Mouse (Mus musculus): Measurements from ENCODE around the gene Lysmd3. TPM values are rescaled to one million over a fixed set of nuclear protein-coding genes. Genes with fewer than 3 reads are reported as not detected.
"Not testable (repeated sequence)": the region's sequence is repeated elsewhere in the genome, so short reads cannot be mapped to it uniquely, and the experiment has no call there.

Gene Lysmd3
- 20.7 and 22.0 TPM in 2 replicates for polyA plus RNA-seq (2015; fragmentation: Nextera tagmentation; extraction: Ambion mirVana)

DNA sequence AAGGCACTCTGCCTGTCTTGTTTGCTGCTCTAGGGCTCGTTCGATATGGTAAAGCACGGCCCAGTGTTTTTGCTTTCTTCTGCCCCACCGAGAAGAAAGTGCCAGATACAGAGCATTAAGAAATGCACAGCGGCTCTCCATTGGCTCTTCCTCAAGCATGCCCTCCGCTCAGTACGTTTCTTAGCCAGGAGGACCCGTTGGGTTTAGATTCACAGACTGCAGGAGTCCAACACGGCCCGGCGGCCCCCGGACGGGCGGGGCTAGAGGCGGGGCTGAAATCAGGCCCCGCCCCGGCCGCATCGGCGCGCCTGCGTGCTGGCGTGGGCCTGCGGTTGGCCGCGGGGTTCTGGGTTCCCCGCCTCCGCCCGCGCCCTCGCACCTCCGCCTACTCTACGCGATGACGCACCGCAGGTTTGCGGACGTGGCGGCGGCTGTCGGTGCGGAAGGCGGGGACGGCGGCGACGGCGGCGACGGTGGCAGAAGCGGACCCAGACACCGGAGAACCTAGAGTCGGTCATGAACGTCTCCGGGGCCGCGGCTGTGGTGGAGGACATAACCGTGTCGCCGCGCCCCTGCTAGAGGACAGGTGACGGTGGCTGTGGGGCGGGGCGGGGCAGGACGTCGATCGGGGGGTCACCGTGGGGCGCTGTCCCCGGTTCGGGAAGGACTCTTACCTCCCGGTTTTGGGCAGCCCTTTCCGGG is at the start of gene Lysmd3:
TSS of gene Lysmd3 (plus strand) at position 313 of the 702 bp plus-strand sequence.
- Histone ChIP-seq H3K4me2 (peak within 1 kb of the TSS; percentile 79), H3K36me3 (ENCODE audit: poor library complexity, severe bottlenecking) (no peaks in the 10 kb centered on the region), H3K27me3 (no peaks in the 10 kb centered on the region), H3K27ac (peak within 1 kb of the TSS; percentile 75), H3K9ac (peak within 1 kb of the TSS; percentile 87), H3K4me1 (peaks cover 20% of the 10 kb centered on the region), H3K4me3 (peak within 1 kb of the TSS; percentile 76), H3K9me3 (replicated peaks) (no peaks in the 10 kb centered on the region)
- WGBS = under 1% methylated on average over 70 of the region's 73 CpGs
- ATAC-seq = peak; percentile 99

DNA sequence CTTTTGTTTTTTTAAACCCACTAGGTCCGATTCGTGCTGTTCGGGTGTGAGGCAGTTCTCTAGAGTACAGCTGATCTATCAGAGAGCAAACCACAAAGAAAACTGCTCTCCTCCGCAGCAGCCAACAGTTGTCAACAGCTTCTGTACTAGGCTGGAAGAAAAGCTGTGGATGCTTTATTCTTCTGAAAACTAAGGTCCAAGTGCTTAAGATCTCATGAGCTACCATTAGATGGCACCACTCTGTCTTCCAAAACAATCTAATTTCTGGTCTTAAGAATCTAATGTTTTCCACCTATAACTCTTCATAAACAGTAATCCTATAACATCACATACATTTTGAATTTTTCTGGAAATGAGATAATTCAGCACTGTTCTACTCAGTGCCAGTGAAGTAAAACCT is 47.1 kb upstream of the Lysmd3 start:
- Histone ChIP-seq H3K9me3 (replicated peaks) (peaks cover 5% of the 10 kb centered on the region; the same call in 1 of the 2 replicates), H3K27me3 (no peaks in the 10 kb centered on the region), H3K4me1 (no peaks in the 10 kb centered on the region), H3K4me3 (no peak overlapping the region), H3K27ac (no peak overlapping the region), H3K9ac (no peak overlapping the region), H3K36me3 (ENCODE audit: poor library complexity, severe bottlenecking) (peaks cover 20% of the 10 kb centered on the region), H3K4me2 (no peak overlapping the region)
- ATAC-seq = no peak
- WGBS = 94% methylated on average over 4 of the region's 4 CpGs

DNA sequence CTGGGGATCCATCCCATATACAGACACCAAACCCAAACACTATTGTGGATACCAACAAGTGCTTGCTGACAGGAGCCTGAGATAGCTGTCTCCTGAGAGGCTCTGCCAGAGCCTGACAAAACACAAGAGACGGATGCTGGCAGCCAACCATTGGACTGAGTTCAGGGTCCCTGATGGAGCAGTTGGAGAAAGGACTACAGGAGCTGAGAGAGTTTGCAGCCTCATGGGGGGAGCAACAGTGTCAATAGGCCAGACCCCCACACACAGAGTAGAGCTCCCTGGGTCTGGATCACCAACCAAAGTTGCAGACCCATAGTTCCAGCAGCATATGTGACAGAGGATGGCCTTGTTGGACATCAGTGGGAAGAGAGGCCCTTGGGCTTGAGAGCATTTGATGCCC is 29.6 kb upstream of the Lysmd3 start:
- H3K4me3 ChIP-seq; H3K9me3 ChIP-seq (replicated peaks); ATAC-seq; H3K27me3 ChIP-seq; H3K36me3 ChIP-seq (ENCODE audit: poor library complexity, severe bottlenecking); H3K9ac ChIP-seq: not testable (repeated sequence)
- 42% methylated on average over 1 of the region's 1 CpGs for WGBS
- peaks cover 50% of the 10 kb centered on the region for H3K4me1 ChIP-seq
- H3K4me2 ChIP-seq = peak overlapping the region; percentile 41
- peak overlapping the region; percentile 84 for H3K27ac ChIP-seq

DNA sequence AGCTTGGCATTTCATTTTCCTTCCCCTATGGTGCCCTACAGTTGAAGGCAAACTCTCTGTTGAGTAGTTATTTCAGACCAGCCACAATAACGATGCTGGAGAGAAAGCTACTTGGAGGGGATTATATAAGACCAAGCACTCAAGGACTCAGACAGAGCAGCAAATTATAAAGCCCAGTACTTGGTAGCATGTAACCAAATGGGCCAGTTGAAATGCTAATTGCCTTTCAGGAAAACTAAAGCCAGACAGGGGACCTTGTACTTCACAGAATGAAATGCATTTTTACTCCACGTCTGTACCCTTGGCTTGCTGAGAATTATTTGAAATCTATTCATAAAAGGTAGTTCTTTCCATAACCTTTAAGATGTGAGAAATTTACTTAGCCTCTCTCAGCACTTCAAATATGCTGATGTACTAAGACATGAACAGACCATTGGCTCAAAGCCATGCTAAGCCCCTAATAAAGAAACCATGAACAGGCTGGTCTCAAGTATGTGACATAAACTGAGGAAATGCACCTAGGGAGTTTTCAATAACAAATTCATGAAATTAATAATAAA is 28.8 kb upstream of the Lysmd3 start:
- H3K36me3 ChIP-seq (ENCODE audit: poor library complexity, severe bottlenecking) = no peaks in the 10 kb centered on the region
- ATAC-seq = peak; percentile 48
- H3K9ac ChIP-seq = no peak overlapping the region
- H3K27ac ChIP-seq = peak overlapping the region; percentile 84
- no peak overlapping the region for H3K4me3 ChIP-seq
- H3K4me2 ChIP-seq = 0 out of 2 replicates have a peak overlapping the region, but pooled peaks have one; percentile 10
- peaks cover 55% of the 10 kb centered on the region for H3K4me1 ChIP-seq
- no peaks in the 10 kb centered on the region for H3K9me3 ChIP-seq (replicated peaks)
- H3K27me3 ChIP-seq = no peaks in the 10 kb centered on the region
- WGBS = 4% methylated on average over 2 of the region's 2 CpGs

DNA sequence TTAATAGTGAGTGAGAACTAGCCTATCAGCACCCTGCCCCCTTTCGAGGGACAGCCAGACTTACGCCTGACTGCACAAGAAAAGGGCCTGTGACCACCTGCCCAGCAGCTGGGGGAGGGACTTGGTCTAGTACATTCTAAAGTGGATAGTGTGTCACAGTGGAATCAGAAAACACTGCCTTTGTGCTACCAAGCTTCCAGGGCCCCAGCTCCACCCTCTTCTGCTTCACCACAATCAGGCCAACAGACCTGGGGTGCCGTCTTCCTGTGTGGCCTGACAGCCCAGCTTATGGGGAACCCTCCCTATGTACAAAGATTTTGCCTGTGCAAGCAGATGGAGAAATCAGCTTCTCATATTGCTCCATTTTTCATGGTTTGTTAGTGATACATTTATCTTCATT is 28.1 kb upstream of the Lysmd3 start:
- no peaks in the 10 kb centered on the region for H3K36me3 ChIP-seq (ENCODE audit: poor library complexity, severe bottlenecking)
- 6% methylated on average over 3 of the region's 3 CpGs for WGBS
- H3K27ac ChIP-seq = peak overlapping the region; percentile 84
- peaks cover 55% of the 10 kb centered on the region for H3K4me1 ChIP-seq
- H3K9me3 ChIP-seq (replicated peaks) = no peaks in the 10 kb centered on the region
- ATAC-seq = peak; percentile 67
- peak overlapping the region; percentile 57 for H3K4me2 ChIP-seq
- no peak overlapping the region for H3K4me3 ChIP-seq
- H3K9ac ChIP-seq = no peak overlapping the region
- no peaks in the 10 kb centered on the region for H3K27me3 ChIP-seq

DNA sequence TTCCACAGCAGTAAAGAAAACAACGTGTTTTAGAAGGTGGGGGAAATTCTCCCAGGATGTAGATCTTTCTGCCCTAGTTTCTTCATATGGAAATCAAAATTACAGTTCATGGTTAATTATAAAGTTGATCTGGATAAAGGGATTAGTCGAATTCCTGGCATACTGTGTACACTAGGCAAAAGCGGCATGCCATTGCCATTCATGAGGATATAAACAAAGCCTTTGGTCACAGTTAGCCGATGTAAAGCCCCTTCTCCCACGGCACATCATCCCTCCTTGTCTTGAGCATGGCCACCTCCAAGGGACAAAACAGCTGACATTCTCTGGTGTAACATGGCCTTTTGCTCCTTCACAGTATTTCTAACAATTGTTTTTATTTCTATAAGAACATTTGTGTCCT is 26.9 kb upstream of the Lysmd3 start:
- H3K27ac ChIP-seq = no peak overlapping the region; the same call in 1 of the 2 replicates
- H3K36me3 ChIP-seq (ENCODE audit: poor library complexity, severe bottlenecking) = no peaks in the 10 kb centered on the region
- H3K4me2 ChIP-seq = peak overlapping the region; percentile 57
- H3K27me3 ChIP-seq = no peaks in the 10 kb centered on the region
- H3K4me1 ChIP-seq = peaks cover 55% of the 10 kb centered on the region
- H3K9ac ChIP-seq = no peak overlapping the region
- peak overlapping the region; percentile 36 for H3K4me3 ChIP-seq
- H3K9me3 ChIP-seq (replicated peaks) = no peaks in the 10 kb centered on the region
- 3% methylated on average over 5 of the region's 5 CpGs for WGBS
- ATAC-seq = no peak

DNA sequence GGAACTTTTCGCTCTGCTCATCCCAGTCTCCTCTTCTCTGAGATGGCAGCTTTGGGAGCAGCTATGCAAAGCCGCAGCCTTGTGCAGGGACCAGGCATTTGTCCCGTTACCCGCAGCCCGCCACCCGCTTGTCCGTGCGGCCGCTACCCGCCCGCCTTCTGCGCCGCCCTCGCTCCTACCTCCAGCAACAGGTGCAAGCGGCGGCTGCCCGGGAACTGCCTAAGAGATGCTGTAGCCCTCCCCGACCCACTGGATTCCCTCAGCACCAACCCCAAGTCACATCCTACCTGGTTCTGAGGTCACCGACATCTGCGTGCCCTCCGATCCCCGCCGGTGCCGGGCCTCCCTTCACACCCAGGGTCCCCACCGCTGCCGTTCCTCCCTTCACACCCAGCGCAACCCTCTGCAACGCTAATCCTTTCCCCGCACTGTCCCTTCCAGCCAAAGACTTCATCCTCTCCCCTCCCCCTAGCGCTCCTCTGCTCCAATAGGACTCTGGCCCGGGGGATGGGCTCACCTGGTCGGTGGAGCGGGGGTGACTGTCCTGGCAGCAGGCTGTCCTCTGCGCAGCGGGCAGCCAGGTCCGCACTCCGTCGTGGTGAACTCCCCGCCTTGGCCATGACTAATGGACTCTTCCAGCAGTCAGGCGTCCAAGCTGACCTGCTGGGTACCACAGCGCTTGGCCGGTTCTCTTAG is 24.6 kb upstream of the Lysmd3 start, which contains the start of gene Adgrv1:
TSS of gene Adgrv1 (minus strand) at position 435 of the 696 bp plus-strand sequence.
- Histone ChIP-seq H3K4me1 (peaks cover 41% of the 10 kb centered on the region), H3K9ac (peak within 1 kb of the TSS; percentile 82), H3K27ac (peak within 1 kb of the TSS; percentile 63), H3K9me3 (replicated peaks) (no peaks in the 10 kb centered on the region), H3K27me3 (no peaks in the 10 kb centered on the region), H3K4me2 (peak within 1 kb of the TSS; percentile 86), H3K4me3 (peak within 1 kb of the TSS; percentile 68), H3K36me3 (ENCODE audit: poor library complexity, severe bottlenecking) (no peaks in the 10 kb centered on the region)
- peak; percentile 96 for ATAC-seq
- under 1% methylated on average over 42 of the region's 42 CpGs for WGBS

DNA sequence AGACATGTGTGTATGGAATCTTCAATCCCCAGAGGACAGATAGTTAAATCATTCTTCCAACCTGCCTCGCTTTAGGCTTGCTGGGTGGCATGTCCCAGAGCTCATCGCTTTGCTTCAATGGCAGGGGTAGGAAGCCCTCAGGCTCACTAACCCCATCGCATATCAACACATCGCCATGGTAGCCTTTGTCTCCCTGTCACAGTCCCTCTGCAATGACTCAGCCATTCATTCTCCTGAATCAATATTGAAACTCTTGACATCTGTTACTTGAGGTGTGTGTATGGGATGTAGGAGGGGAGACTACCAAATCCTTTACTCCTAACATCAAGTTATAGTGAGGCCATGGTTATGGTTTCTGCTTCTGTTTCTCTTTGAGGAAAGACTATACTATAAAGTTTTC is 17.8 kb upstream of the Lysmd3 start:
- 4% methylated on average over 4 of the region's 4 CpGs for WGBS
- H3K27ac ChIP-seq = no peak overlapping the region
- no peaks in the 10 kb centered on the region for H3K36me3 ChIP-seq (ENCODE audit: poor library complexity, severe bottlenecking)

DNA sequence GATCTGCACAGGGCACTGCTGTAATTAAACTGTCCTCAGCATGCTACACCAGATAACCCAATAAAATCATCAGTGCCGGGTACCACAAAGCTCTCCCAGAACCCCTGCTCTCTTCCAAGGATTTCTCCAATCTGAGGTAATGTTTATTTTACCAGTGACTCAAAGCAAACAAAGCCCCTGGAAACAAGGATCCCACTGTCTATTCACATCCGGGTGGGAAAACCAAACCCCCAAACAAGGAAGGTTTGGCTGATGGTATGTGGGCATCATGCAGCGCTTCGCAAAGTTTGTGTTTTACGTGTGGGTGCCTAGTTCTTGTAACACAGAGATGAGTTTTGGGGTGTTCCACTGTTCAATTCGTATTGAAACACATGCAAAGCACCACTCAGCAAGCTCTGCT is 16.6 kb upstream of the Lysmd3 start:
- no peak overlapping the region for H3K4me3 ChIP-seq
- no peaks in the 10 kb centered on the region for H3K36me3 ChIP-seq (ENCODE audit: poor library complexity, severe bottlenecking)
- H3K27me3 ChIP-seq = no peaks in the 10 kb centered on the region
- peaks cover 30% of the 10 kb centered on the region for H3K4me1 ChIP-seq
- H3K4me2 ChIP-seq = peak overlapping the region; percentile 51
- 26% methylated on average over 6 of the region's 6 CpGs for WGBS
- peak overlapping the region; percentile 75 for H3K27ac ChIP-seq
- H3K9me3 ChIP-seq (replicated peaks) = no peaks in the 10 kb centered on the region
- H3K9ac ChIP-seq = no peak overlapping the region
- ATAC-seq = peak; percentile 36

More for the DNA sequence above, 17.8 kb upstream of the Lysmd3 start:
- H3K4me3 ChIP-seq = no peak overlapping the region
- peaks cover 30% of the 10 kb centered on the region for H3K4me1 ChIP-seq
- no peaks in the 10 kb centered on the region for H3K9me3 ChIP-seq (replicated peaks)
- H3K4me2 ChIP-seq = no peak overlapping the region
- peak; percentile 66; the same call in 1 of the 2 replicates for ATAC-seq
- no peaks in the 10 kb centered on the region for H3K27me3 ChIP-seq
- no peak overlapping the region for H3K9ac ChIP-seq

DNA sequence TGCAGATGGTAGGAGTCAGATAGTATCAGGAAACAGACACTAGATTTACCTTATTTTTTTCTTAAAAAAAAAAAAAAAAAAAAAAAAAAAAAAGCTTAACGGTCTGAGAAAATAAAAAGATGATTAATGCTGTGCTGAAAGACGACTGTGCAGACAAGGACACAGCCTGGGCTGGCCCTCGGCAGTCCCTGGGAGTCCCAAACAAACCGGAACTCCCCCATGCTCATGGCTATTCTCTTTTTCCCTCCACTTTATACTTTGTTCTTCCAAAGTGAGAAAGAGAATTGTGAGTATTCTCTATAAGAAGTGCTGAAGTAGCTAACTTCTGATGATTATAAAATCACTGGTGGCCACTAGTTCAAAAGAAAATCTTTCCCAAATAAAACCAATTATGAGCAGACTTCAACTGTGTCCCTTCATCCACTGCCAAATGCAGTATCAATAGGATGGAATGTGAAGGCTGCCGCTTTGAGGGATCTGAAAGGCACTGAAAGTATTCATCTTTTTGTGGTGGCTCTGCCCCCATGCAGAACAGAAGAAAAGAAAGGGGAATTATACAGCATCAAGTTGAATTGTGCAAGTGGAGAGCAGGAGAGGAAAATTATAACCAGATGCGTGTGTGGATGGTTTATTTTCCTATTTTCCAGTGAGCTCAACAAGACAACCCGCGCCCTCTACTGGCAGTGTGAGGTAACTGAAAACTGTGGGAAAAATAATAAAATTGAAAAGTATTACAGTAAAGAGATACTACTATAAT is 16.0 kb upstream of the Lysmd3 start:
- Histone ChIP-seq H3K27me3 (no peaks in the 10 kb centered on the region), H3K27ac (peak overlapping the region; percentile 75), H3K36me3 (ENCODE audit: poor library complexity, severe bottlenecking) (no peaks in the 10 kb centered on the region), H3K4me1 (peaks cover 30% of the 10 kb centered on the region), H3K4me3 (0 out of 2 replicates have a peak overlapping the region, but pooled peaks have one; percentile 18), H3K9me3 (replicated peaks) (no peaks in the 10 kb centered on the region), H3K4me2 (peak overlapping the region; percentile 51), H3K9ac (no peak overlapping the region)
- peak; percentile 81 for ATAC-seq
- under 1% methylated on average over 8 of the region's 8 CpGs for WGBS

DNA sequence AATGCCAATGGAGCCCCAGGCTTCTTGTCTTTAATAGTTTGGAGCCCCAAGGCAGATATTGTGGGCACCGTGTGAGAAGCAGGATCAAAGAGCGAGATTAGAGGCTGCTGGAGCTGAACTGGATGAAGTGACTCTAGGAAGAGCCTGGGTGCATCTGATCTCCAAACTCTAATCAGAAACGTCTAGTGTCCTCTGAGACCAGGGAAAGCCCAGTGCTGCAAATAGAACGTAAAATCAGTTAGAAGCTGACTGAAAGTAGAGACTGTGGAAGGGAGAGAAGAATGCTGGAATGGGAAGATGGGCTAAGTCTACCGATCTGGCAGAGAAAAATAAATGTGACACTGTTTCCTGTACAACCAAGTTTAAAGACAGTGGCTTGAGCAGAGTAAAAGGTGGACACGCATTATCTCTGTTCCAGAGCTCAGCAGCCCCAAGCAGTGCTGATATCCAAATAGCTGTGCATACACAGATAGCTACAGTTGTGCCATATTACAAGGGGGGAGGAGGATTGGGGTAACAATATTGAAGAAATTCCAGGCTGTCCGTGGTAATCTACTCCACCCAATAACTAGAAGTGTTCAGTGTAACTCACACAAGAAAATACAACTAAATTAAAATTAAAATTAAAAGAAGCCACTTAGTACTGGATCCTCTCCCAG is 14.8 kb upstream of the Lysmd3 start:
- Histone ChIP-seq H3K4me3 (no peak overlapping the region), H3K27ac (peak overlapping the region; percentile 6; the same call in 1 of the 2 replicates), H3K9ac (no peak overlapping the region), H3K36me3 (ENCODE audit: poor library complexity, severe bottlenecking) (no peaks in the 10 kb centered on the region), H3K4me1 (peaks cover 30% of the 10 kb centered on the region), H3K4me2 (no peak overlapping the region), H3K9me3 (replicated peaks) (no peaks in the 10 kb centered on the region), H3K27me3 (no peaks in the 10 kb centered on the region)
- ATAC-seq = no peak
- 49% methylated on average over 7 of the region's 7 CpGs for WGBS

Data from forebrain, embryonic 13.5 days (tissue).